Mouse (Mus musculus): Measurements from ENCODE around the gene Rab14. TPM values are rescaled to one million over a fixed set of nuclear protein-coding genes. Genes with fewer than 3 reads are reported as not detected.

Rab14 gene
- polyA plus RNA-seq (2015; fragmentation: Nextera tagmentation; extraction: Ambion mirVana): 238 and 318 TPM in 2 replicates

- ATAC-seq (replicated peaks; ENCODE audit: insufficient number of reproducible peaks, insufficient read depth, low FRiP score, low read depth): peak; percentile 98
- H3K27ac ChIP-seq: peak within 1 kb of the TSS; percentile 98
- peak within 1 kb of the TSS; percentile 85 for H3K4me2 ChIP-seq
- peaks cover 23% of the 10 kb centered on the region for H3K4me1 ChIP-seq (replicated peaks)
- WGBS: under 1% methylated on average over 47 of the region's 47 CpGs
- peak within 1 kb of the TSS; percentile 99 for H3K9ac ChIP-seq
- peak within 1 kb of the TSS; percentile 100 for H3K4me3 ChIP-seq
- H3K27me3 ChIP-seq: no peaks in the 10 kb centered on the region
- no peaks in the 10 kb centered on the region for H3K9me3 ChIP-seq (replicated peaks)
- no peaks in the 10 kb centered on the region for H3K36me3 ChIP-seq
These were observed at the start of gene Rab14 for GRCm38 (mm10) chr2:35200898-35201668. TSS of gene Rab14 (minus strand) at chr2:35201120.

GRCm38 (mm10) chr2:35247763-35248162 is 46.8 kb upstream of the Rab14 start:
- 53% methylated on average over 5 of the region's 5 CpGs for WGBS
- no peak overlapping the region for H3K9ac ChIP-seq
- H3K4me1 ChIP-seq (replicated peaks): no peaks in the 10 kb centered on the region
- H3K36me3 ChIP-seq: no peaks in the 10 kb centered on the region
- no peak overlapping the region for H3K27ac ChIP-seq
- no peaks in the 10 kb centered on the region for H3K27me3 ChIP-seq
- no peak overlapping the region for H3K4me3 ChIP-seq
- no peaks in the 10 kb centered on the region for H3K9me3 ChIP-seq (replicated peaks)
- H3K4me2 ChIP-seq: no peak overlapping the region
- no peak for ATAC-seq (replicated peaks; ENCODE audit: insufficient number of reproducible peaks, insufficient read depth, low FRiP score, low read depth)

GRCm38 (mm10) chr2:35244241-35244640 is 43.3 kb upstream of the Rab14 start:
- no peak overlapping the region for H3K4me3 ChIP-seq
- WGBS: 40% methylated on average over 3 of the region's 3 CpGs
- H3K4me2 ChIP-seq: no peak overlapping the region
- ATAC-seq (replicated peaks; ENCODE audit: insufficient number of reproducible peaks, insufficient read depth, low FRiP score, low read depth): no peak
- no peak overlapping the region for H3K9ac ChIP-seq
- H3K36me3 ChIP-seq: no peaks in the 10 kb centered on the region
- H3K27me3 ChIP-seq: no peaks in the 10 kb centered on the region
- H3K4me1 ChIP-seq (replicated peaks): no peaks in the 10 kb centered on the region
- H3K9me3 ChIP-seq (replicated peaks): no peaks in the 10 kb centered on the region
- H3K27ac ChIP-seq: no peak overlapping the region

GRCm38 (mm10) chr2:35235021-35235420 is 34.1 kb upstream of the Rab14 start:
- 76% methylated on average over 6 of the region's 6 CpGs for WGBS
- no peak overlapping the region for H3K27ac ChIP-seq
- H3K4me3 ChIP-seq: no peak overlapping the region
- H3K36me3 ChIP-seq: no peaks in the 10 kb centered on the region
- H3K9ac ChIP-seq: no peak overlapping the region
- ATAC-seq (replicated peaks; ENCODE audit: insufficient number of reproducible peaks, insufficient read depth, low FRiP score, low read depth): no peak
- H3K27me3 ChIP-seq: no peaks in the 10 kb centered on the region
- no peaks in the 10 kb centered on the region for H3K9me3 ChIP-seq (replicated peaks)
- no peak overlapping the region for H3K4me2 ChIP-seq
- peaks cover 31% of the 10 kb centered on the region for H3K4me1 ChIP-seq (replicated peaks)

GRCm38 (mm10) chr2:35233898-35234297 is 33.0 kb upstream of the Rab14 start:
- Histone ChIP-seq H3K9me3 (replicated peaks) (no peaks in the 10 kb centered on the region), H3K4me3 (no peak overlapping the region), H3K4me1 (replicated peaks) (peaks cover 31% of the 10 kb centered on the region), H3K27me3 (no peaks in the 10 kb centered on the region), H3K4me2 (no peak overlapping the region), H3K9ac (no peak overlapping the region), H3K27ac (no peak overlapping the region), H3K36me3 (no peaks in the 10 kb centered on the region)
- WGBS: 35% methylated on average over 3 of the region's 3 CpGs
- no peak for ATAC-seq (replicated peaks; ENCODE audit: insufficient number of reproducible peaks, insufficient read depth, low FRiP score, low read depth)

GRCm38 (mm10) chr2:35232595-35233445 is 31.9 kb upstream of the Rab14 start:
- no peaks in the 10 kb centered on the region for H3K9me3 ChIP-seq (replicated peaks)
- H3K4me1 ChIP-seq (replicated peaks): peaks cover 31% of the 10 kb centered on the region
- WGBS: 59% methylated on average over 17 of the region's 17 CpGs
- no peaks in the 10 kb centered on the region for H3K27me3 ChIP-seq
- peak overlapping the region; percentile 44 for H3K27ac ChIP-seq
- H3K4me3 ChIP-seq: no peak overlapping the region
- H3K9ac ChIP-seq: no peak overlapping the region
- ATAC-seq (replicated peaks; ENCODE audit: insufficient number of reproducible peaks, insufficient read depth, low FRiP score, low read depth): no peak
- no peaks in the 10 kb centered on the region for H3K36me3 ChIP-seq
- no peak overlapping the region for H3K4me2 ChIP-seq

- WGBS: 14% methylated on average over 2 of the region's 2 CpGs
- no peak overlapping the region for H3K4me2 ChIP-seq
- no peak overlapping the region for H3K4me3 ChIP-seq
- no peaks in the 10 kb centered on the region for H3K36me3 ChIP-seq
- no peak overlapping the region for H3K9ac ChIP-seq
- no peak for ATAC-seq (replicated peaks; ENCODE audit: insufficient number of reproducible peaks, insufficient read depth, low FRiP score, low read depth)
- H3K27ac ChIP-seq: 0 out of 2 replicates have a peak overlapping the region, but pooled peaks have one; percentile 8
- peaks cover 31% of the 10 kb centered on the region for H3K4me1 ChIP-seq (replicated peaks)
- no peaks in the 10 kb centered on the region for H3K27me3 ChIP-seq
- no peaks in the 10 kb centered on the region for H3K9me3 ChIP-seq (replicated peaks)
These were observed 31.0 kb upstream of the Rab14 start for GRCm38 (mm10) chr2:35231871-35232270.

- ATAC-seq (replicated peaks; ENCODE audit: insufficient number of reproducible peaks, insufficient read depth, low FRiP score, low read depth): no peak
- H3K9me3 ChIP-seq (replicated peaks): no peaks in the 10 kb centered on the region
- H3K9ac ChIP-seq: no peak overlapping the region
- no peak overlapping the region for H3K27ac ChIP-seq
- no peak overlapping the region for H3K4me2 ChIP-seq
- 29% methylated on average over 8 of the region's 8 CpGs for WGBS
- no peaks in the 10 kb centered on the region for H3K27me3 ChIP-seq
- H3K4me3 ChIP-seq: no peak overlapping the region
- H3K4me1 ChIP-seq (replicated peaks): peaks cover 31% of the 10 kb centered on the region
- no peaks in the 10 kb centered on the region for H3K36me3 ChIP-seq
These were observed 29.3 kb upstream of the Rab14 start for GRCm38 (mm10) chr2:35230215-35230614.

- H3K27me3 ChIP-seq: no peaks in the 10 kb centered on the region
- H3K4me3 ChIP-seq: no peak overlapping the region
- H3K27ac ChIP-seq: no peak overlapping the region
- no peaks in the 10 kb centered on the region for H3K36me3 ChIP-seq
- H3K9me3 ChIP-seq (replicated peaks): no peaks in the 10 kb centered on the region
- H3K4me2 ChIP-seq: no peak overlapping the region
- no peak for ATAC-seq (replicated peaks; ENCODE audit: insufficient number of reproducible peaks, insufficient read depth, low FRiP score, low read depth)
- 58% methylated on average over 4 of the region's 4 CpGs for WGBS
- no peak overlapping the region for H3K9ac ChIP-seq
- H3K4me1 ChIP-seq (replicated peaks): peaks cover 16% of the 10 kb centered on the region
These were observed 27.2 kb upstream of the Rab14 start for GRCm38 (mm10) chr2:35228145-35228544.

GRCm38 (mm10) chr2:35224285-35224684 is 23.4 kb upstream of the Rab14 start:
- WGBS: 82% methylated on average over 15 of the region's 15 CpGs
- ATAC-seq (replicated peaks; ENCODE audit: insufficient number of reproducible peaks, insufficient read depth, low FRiP score, low read depth): no peak

GRCm38 (mm10) chr2:35222822-35223391 is 22.0 kb upstream of the Rab14 start:
- no peak overlapping the region for H3K4me2 ChIP-seq
- no peak overlapping the region for H3K4me3 ChIP-seq
- H3K27me3 ChIP-seq: no peaks in the 10 kb centered on the region
- 0 out of 2 replicates have a peak, but pooled peaks cover 2% of the 10 kb centered on the region for H3K4me1 ChIP-seq (replicated peaks)
- H3K27ac ChIP-seq: no peak overlapping the region
- WGBS: 72% methylated on average over 6 of the region's 6 CpGs
- no peaks in the 10 kb centered on the region for H3K36me3 ChIP-seq
- no peaks in the 10 kb centered on the region for H3K9me3 ChIP-seq (replicated peaks)
- H3K9ac ChIP-seq: no peak overlapping the region
- no peak for ATAC-seq (replicated peaks; ENCODE audit: insufficient number of reproducible peaks, insufficient read depth, low FRiP score, low read depth)

More at GRCm38 (mm10) chr2:35224285-35224684, 23.4 kb upstream of the Rab14 start:
- no peaks in the 10 kb centered on the region for H3K27me3 ChIP-seq
- no peak overlapping the region for H3K9ac ChIP-seq
- no peak overlapping the region for H3K4me2 ChIP-seq
- H3K27ac ChIP-seq: no peak overlapping the region
- no peak overlapping the region for H3K4me3 ChIP-seq
- H3K36me3 ChIP-seq: no peaks in the 10 kb centered on the region
- 0 out of 2 replicates have a peak, but pooled peaks cover 2% of the 10 kb centered on the region for H3K4me1 ChIP-seq (replicated peaks)
- no peaks in the 10 kb centered on the region for H3K9me3 ChIP-seq (replicated peaks)
